Mouse (Mus musculus) brown adipose tissue, adult 24 weeks (tissue): Measurements from ENCODE around the gene Klrb1. TPM values are rescaled to one million over a fixed set of nuclear protein-coding genes. Genes with fewer than 3 reads are reported as not detected.
"Not testable (repeated sequence)": the region's sequence is repeated elsewhere in the genome, so short reads cannot be mapped to it uniquely, and the experiment has no call there.

Source experiments
- H3K27ac ChIP-seq: fragments of 200-500 bp; replicated peaks from 2 replicates; pipeline ENCODE4 v1.5.1; 2012; ENCODE audit warnings: low read depth, mild to moderate bottlenecking, low read length
- H3K4me1 ChIP-seq: fragments of 200-500 bp; 2 replicates; pipeline ENCODE4 v1.6.1; 2012; ENCODE audit warnings: low read length, mixed read lengths; ENCODE audit not compliant: control insufficient read depth, insufficient read depth, insufficient read length
- H3K4me3 ChIP-seq: fragments of 200-500 bp; 2 replicates; pipeline ENCODE4 v1.5.1; 2012; ENCODE audit warnings: low read depth, mild to moderate bottlenecking, low read length, moderate library complexity; ENCODE audit not compliant: insufficient read depth
- polyA plus RNA-seq: library from polyadenylated mRNA; stranded (reverse); fragments of >200 nt; gene quantifications from 2 replicates; pipeline ENCODE4 v1.2.4, GENCODE M21; 2012; ENCODE audit not compliant: missing spikeins, insufficient read depth, insufficient read length

Klrb1 gene
- not detected in 2 replicates for polyA plus RNA-seq

GRCm38 (mm10) chr6:128722959-128723358 is at the start of gene Klrb1:
Gene Klrb1 (minus strand): TSS chr6:128723059.
- Histone ChIP-seq H3K4me1 (no peaks in the 10 kb centered on the region), H3K4me3 (no peak within 1 kb of the TSS), H3K27ac (no peak within 1 kb of the TSS)

- H3K27ac ChIP-seq = no peak overlapping the region
- H3K4me1 ChIP-seq = no peaks in the 10 kb centered on the region
- no peak overlapping the region for H3K4me3 ChIP-seq
Observed at GRCm38 (mm10) chr6:128769481-128770253, 46.8 kb upstream of the Klrb1 start.

- Histone ChIP-seq H3K4me3 (no peak overlapping the region), H3K4me1 (no peaks in the 10 kb centered on the region), H3K27ac (no peak overlapping the region)
Observed at GRCm38 (mm10) chr6:128768047-128768446, 45.2 kb upstream of the Klrb1 start.

GRCm38 (mm10) chr6:128766486-128767254 is 43.8 kb upstream of the Klrb1 start:
- not testable (repeated sequence) for H3K27ac ChIP-seq, H3K4me1 ChIP-seq, H3K4me3 ChIP-seq

GRCm38 (mm10) chr6:128765211-128765610 is 42.4 kb upstream of the Klrb1 start:
- no peak overlapping the region for H3K27ac ChIP-seq
- H3K4me1 ChIP-seq = peaks cover 5% of the 10 kb centered on the region; the same call in 1 of the 2 replicates
- H3K4me3 ChIP-seq = no peak overlapping the region

- H3K4me3 ChIP-seq = peak overlapping the region; percentile 26
Observed at GRCm38 (mm10) chr6:128764598-128764997, 41.7 kb upstream of the Klrb1 start.

GRCm38 (mm10) chr6:128763736-128764523 is 41.1 kb upstream of the Klrb1 start:
- Histone ChIP-seq H3K27ac (no peak overlapping the region), H3K4me1 (peaks cover 5% of the 10 kb centered on the region; the same call in 1 of the 2 replicates), H3K4me3 (peak overlapping the region; percentile 60)

More at GRCm38 (mm10) chr6:128764598-128764997, 41.7 kb upstream of the Klrb1 start:
- H3K27ac ChIP-seq = no peak overlapping the region
- peaks cover 5% of the 10 kb centered on the region; the same call in 1 of the 2 replicates for H3K4me1 ChIP-seq

GRCm38 (mm10) chr6:128762892-128763670 is 40.2 kb upstream of the Klrb1 start:
- peak overlapping the region; percentile 60; the same call in 1 of the 2 replicates for H3K4me3 ChIP-seq
- H3K27ac ChIP-seq, H3K4me1 ChIP-seq: not testable (repeated sequence)

GRCm38 (mm10) chr6:128761144-128761540 is 38.3 kb upstream of the Klrb1 start:
- H3K4me3 ChIP-seq = peak overlapping the region; percentile 77
- H3K27ac ChIP-seq = no peak overlapping the region
- peaks cover 5% of the 10 kb centered on the region; the same call in 1 of the 2 replicates for H3K4me1 ChIP-seq

GRCm38 (mm10) chr6:128760416-128761143 is 37.7 kb upstream of the Klrb1 start:
- peak overlapping the region; percentile 79 for H3K27ac ChIP-seq
- not testable (repeated sequence) for H3K4me1 ChIP-seq
- peak overlapping the region; percentile 77 for H3K4me3 ChIP-seq

- not testable (repeated sequence) for H3K4me1 ChIP-seq
- Histone ChIP-seq H3K4me3 (peak overlapping the region; percentile 77), H3K27ac (peak overlapping the region; percentile 79)
Observed at GRCm38 (mm10) chr6:128760016-128760415, 37.2 kb upstream of the Klrb1 start.

GRCm38 (mm10) chr6:128759221-128759950 is 36.5 kb upstream of the Klrb1 start:
- no peak overlapping the region for H3K27ac ChIP-seq
- H3K4me1 ChIP-seq = peaks cover 5% of the 10 kb centered on the region; the same call in 1 of the 2 replicates
- no peak overlapping the region for H3K4me3 ChIP-seq

GRCm38 (mm10) chr6:128755402-128755763 is 32.5 kb upstream of the Klrb1 start:
- H3K4me1 ChIP-seq, H3K4me3 ChIP-seq, H3K27ac ChIP-seq: not testable (repeated sequence)
